Mouse (Mus musculus) CH12.LX (cell line): ENCODE measurements at regions not wholly inside any gene's neighbourhood (a gene's known extent, or its start where the extent isn't known, plus 50 kb on each side); places are given as distances from the start of the nearest gene placed in this dataset.

Experiments used
- DNase-seq: peaks from one replicate; pipeline ENCODE4 v3.0.0-alpha.2; 2013; ENCODE audit errors: extremely low read depth
- H3K27ac ChIP-seq: 2 replicates; pipeline ENCODE4 v1.5.1; 2012; ENCODE audit warnings: low read depth, mild to moderate bottlenecking, control low read depth, moderate library complexity; ENCODE audit not compliant: insufficient read depth
- H3K27me3 ChIP-seq: replicated peaks from 2 replicates; pipeline ENCODE3; 2012; ENCODE audit warnings: inconsistent platforms
- H3K36me3 ChIP-seq, 2 experiments: replicated peaks in 1 of 2; 2 replicates each; pipeline versions ENCODE3 to v1.6.1; 2012; ENCODE audit warnings: inconsistent platforms in 1 of 2, low read length in 1 of 2, mild to moderate bottlenecking in 1 of 2, mixed read lengths in 1 of 2, moderate library complexity in 1 of 2; ENCODE audit not compliant: control insufficient read depth in 1 of 2, insufficient read depth in 1 of 2
- H3K4me1 ChIP-seq, 2 experiments: 2 replicates each; pipeline ENCODE4 v1.6.1; 2012; ENCODE audit warnings: inconsistent platforms in 1 of 2, moderate library complexity in 1 of 2; ENCODE audit not compliant: insufficient read depth in 2 of 2, control insufficient read depth in 1 of 2
- H3K4me2 ChIP-seq: 2 replicates; pipeline ENCODE4 v1.6.1; 2012; ENCODE audit warnings: low read depth, mild to moderate bottlenecking, control low read depth; ENCODE audit not compliant: poor library complexity, insufficient read depth, severe bottlenecking
- H3K4me3 ChIP-seq, 3 experiments: fragments of 150-350 bp in 1 of 3; sonication (generic) in 1 of 3; replicated peaks in 1 of 3; 2 replicates each; pipeline versions ENCODE3 to v1.5.1; 2011 to 2012; ENCODE audit warnings: low read depth in 2 of 3, low read length in 2 of 3, mild to moderate bottlenecking in 2 of 3, moderate library complexity in 2 of 3, control low read depth in 1 of 3, improper control_type of control experiment in 1 of 3, inconsistent platforms in 1 of 3, mixed read lengths in 1 of 3; ENCODE audit not compliant: poor library complexity in 1 of 3
- H3K79me2 ChIP-seq: replicated peaks from 2 replicates; pipeline ENCODE4 v1.6.1; 2012; ENCODE audit warnings: mild to moderate bottlenecking, moderate library complexity; ENCODE audit not compliant: control insufficient read depth, poor library complexity, insufficient read depth, severe bottlenecking; ENCODE audit errors: extremely low read depth
- H3K9ac ChIP-seq: 2 replicates; pipeline ENCODE4 v1.6.1; 2012; ENCODE audit warnings: low read depth, mild to moderate bottlenecking, control low read depth, moderate library complexity; ENCODE audit not compliant: insufficient read depth
- H3K9me3 ChIP-seq: replicated peaks from 2 replicates; pipeline ENCODE3; 2012; ENCODE audit warnings: low read length, inconsistent platforms, mixed read lengths
- CHD2 ChIP-seq: IDR thresholded peaks from 2 replicates; pipeline ENCODE4 v1.6.1; 2011; ENCODE audit warnings: low read length, improper control_type of control experiment
- EP300 ChIP-seq: IDR thresholded peaks from 2 replicates; pipeline ENCODE4 v1.6.1; 2011; ENCODE audit warnings: low read length, improper control_type of control experiment
- ETS1 ChIP-seq: conservative IDR thresholded peaks from 2 replicates; pipeline ENCODE4 v1.6.1; 2012; ENCODE audit warnings: low read depth, mild to moderate bottlenecking, inconsistent platforms, low read length, improper control_type of control experiment, moderate library complexity
- GABPA ChIP-seq: IDR thresholded peaks from 2 replicates; pipeline ENCODE4 v1.6.1; 2012; ENCODE audit warnings: low read depth, low read length, improper control_type of control experiment, inconsistent platforms; ENCODE audit not compliant: insufficient replicate concordance
- HCFC1 ChIP-seq: IDR thresholded peaks from 2 replicates; pipeline ENCODE4 v1.6.1; 2012; ENCODE audit warnings: low read depth, mild to moderate bottlenecking, inconsistent platforms, low read length, improper control_type of control experiment
- IRF4 ChIP-seq: IDR thresholded peaks from 2 replicates; pipeline ENCODE4 v1.6.1; 2014; ENCODE audit warnings: low read depth, mild to moderate bottlenecking, inconsistent platforms, low read length, improper control_type of control experiment
- JUN ChIP-seq: IDR thresholded peaks from 2 replicates; pipeline ENCODE4 v1.6.1; 2011; ENCODE audit warnings: low read depth, mild to moderate bottlenecking, low read length, improper control_type of control experiment, moderate library complexity; ENCODE audit not compliant: insufficient read depth
- JUND ChIP-seq: conservative IDR thresholded peaks from 2 replicates; pipeline ENCODE4 v1.6.1; 2011; ENCODE audit warnings: low read depth, low read length, improper control_type of control experiment
- KAT2A ChIP-seq: IDR thresholded peaks from 2 replicates; pipeline ENCODE4 v1.6.1; 2012; ENCODE audit warnings: low read length, improper control_type of control experiment, inconsistent platforms; ENCODE audit not compliant: insufficient replicate concordance
- MAZ ChIP-seq: IDR thresholded peaks from 2 replicates; pipeline ENCODE4 v1.6.1; 2012; ENCODE audit warnings: low read depth, mild to moderate bottlenecking, inconsistent platforms, low read length, improper control_type of control experiment, moderate library complexity
- MEF2A ChIP-seq: IDR thresholded peaks from 2 replicates; pipeline ENCODE4 v1.6.1; 2014; ENCODE audit warnings: low read depth, mild to moderate bottlenecking, inconsistent platforms, low read length, improper control_type of control experiment, borderline replicate concordance
- NELFE ChIP-seq: IDR thresholded peaks from 2 replicates; pipeline ENCODE4 v1.6.1; 2011; ENCODE audit warnings: low read depth, low read length, improper control_type of control experiment
- NRF1 ChIP-seq: IDR thresholded peaks from 2 replicates; pipeline ENCODE4 v1.6.1; 2014; ENCODE audit warnings: low read depth, mild to moderate bottlenecking, inconsistent platforms, low read length, improper control_type of control experiment, moderate library complexity
- POLR2A ChIP-seq: IDR thresholded peaks from 2 replicates; pipeline ENCODE4 v1.6.1; 2011; ENCODE audit warnings: low read depth, mild to moderate bottlenecking, improper control_type of control experiment, low read length
- RCOR1 ChIP-seq: conservative IDR thresholded peaks from 2 replicates; pipeline ENCODE4 v1.6.1; 2012; ENCODE audit warnings: low read depth, mild to moderate bottlenecking, inconsistent platforms, low read length, improper control_type of control experiment
- SIN3A ChIP-seq: IDR thresholded peaks from 2 replicates; pipeline ENCODE4 v1.6.1; 2012; ENCODE audit warnings: low read length, improper control_type of control experiment, inconsistent platforms
- SMC3 ChIP-seq: IDR thresholded peaks from 2 replicates; pipeline ENCODE4 v1.6.1; 2011; ENCODE audit warnings: low read depth, low read length, improper control_type of control experiment
- TCF12 ChIP-seq: IDR thresholded peaks from 2 replicates; pipeline ENCODE4 v1.6.1; 2014; ENCODE audit warnings: low read depth, mild to moderate bottlenecking, inconsistent platforms, low read length, improper control_type of control experiment
- UBTF ChIP-seq: IDR thresholded peaks from 2 replicates; pipeline ENCODE4 v1.6.1; 2012; ENCODE audit warnings: low read depth, mild to moderate bottlenecking, inconsistent platforms, low read length, improper control_type of control experiment, moderate library complexity
- ZKSCAN1 ChIP-seq: IDR thresholded peaks from 2 replicates; pipeline ENCODE4 v1.6.1; 2012; ENCODE audit warnings: low read depth, inconsistent platforms, low read length, improper control_type of control experiment, borderline replicate concordance
- ZMIZ1 ChIP-seq: IDR thresholded peaks from 2 replicates; pipeline ENCODE4 v1.6.1; 2012; ENCODE audit warnings: low read depth, mild to moderate bottlenecking, inconsistent platforms, low read length, improper control_type of control experiment
- dilution Hi-C: fragments of 300-500 bp; cut with MboI; formaldehyde crosslinking; loops from 2 replicates; pipeline ENCODE4 v1.14.3; 2020; ENCODE audit warnings: low sequenced_read_pairs; ENCODE audit not compliant: extremely low pct_unique_long_range_greater_than_20kb, extremely low pct_ligation_motif_present
- in situ Hi-C: fragments of 300-500 bp; cut with MboI; formaldehyde crosslinking; loops from 3 replicates; pipeline ENCODE4 v1.14.3; 2019; ENCODE audit warnings: low sequenced_read_pairs, low pct_ligation_motif_present, low pct_unique_long_range_greater_than_20kb, mixed read lengths

DNA sequence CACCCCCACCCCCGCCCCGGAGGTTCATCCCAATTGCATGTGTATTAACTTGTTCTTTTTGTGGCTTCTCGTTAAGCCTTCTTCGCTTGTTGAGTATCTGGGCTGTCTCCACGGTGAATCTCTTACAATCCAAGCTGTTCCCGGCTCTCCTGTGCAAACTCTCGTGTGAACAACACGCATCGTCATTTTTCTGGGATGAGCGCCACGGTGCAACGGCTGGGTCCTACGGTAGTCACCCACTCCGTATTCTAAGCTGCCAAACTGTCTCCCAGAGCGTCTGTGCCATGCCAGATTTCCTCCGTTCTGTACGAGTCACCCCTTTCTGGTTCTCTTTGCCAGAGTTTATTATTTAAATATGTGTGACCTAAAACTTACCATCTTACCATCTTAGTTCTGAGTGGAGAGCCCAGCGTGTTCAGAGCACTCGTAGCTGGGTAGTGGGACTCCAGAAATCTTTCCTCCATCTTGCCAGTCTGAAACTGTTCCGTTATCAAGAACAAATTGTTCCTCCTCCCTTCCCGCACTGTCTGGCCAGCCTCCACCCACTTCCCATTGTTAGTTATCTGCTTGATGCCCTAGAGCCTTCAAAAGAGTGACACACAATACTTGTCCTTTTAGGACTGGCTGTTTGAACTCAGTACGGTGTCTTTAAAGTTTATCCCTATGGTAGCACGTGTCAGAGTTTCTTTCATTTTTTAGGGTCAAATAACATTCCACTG is 87.9 kb upstream of the Trpm1 start:
- no peak overlapping the region for H3K4me2 ChIP-seq
- TF ChIP-seq ETS1 (no peak), TCF12 (no peak), POLR2A (no peak), MAZ (no peak), NRF1 (no peak), CHD2 (no peak), JUND (no peak), KAT2A (no peak), GABPA (no peak), SIN3A (no peak), IRF4 (no peak), EP300 (no peak), NELFE (no peak)
- TF ChIP-seq, all 38 proteins: peak for 0
- no peak for DNase-seq
- Histone ChIP-seq H3K4me3 (no peak overlapping the region), H3K79me2 (no peaks in the 10 kb centered on the region), H3K27ac (no peak overlapping the region), H3K9me3 (no peaks in the 10 kb centered on the region), H3K4me1 (no peaks in the 10 kb centered on the region), H3K27me3 (no peaks in the 10 kb centered on the region), H3K9ac (no peak overlapping the region), H3K36me3 (no peaks in the 10 kb centered on the region)
- in situ Hi-C loops (loop anchor here (10.0 kb wide), 1 partner anchor 61 kb away; no protein-coding TSS in a partner anchor), dilution Hi-C loops (no loop called here)

DNA sequence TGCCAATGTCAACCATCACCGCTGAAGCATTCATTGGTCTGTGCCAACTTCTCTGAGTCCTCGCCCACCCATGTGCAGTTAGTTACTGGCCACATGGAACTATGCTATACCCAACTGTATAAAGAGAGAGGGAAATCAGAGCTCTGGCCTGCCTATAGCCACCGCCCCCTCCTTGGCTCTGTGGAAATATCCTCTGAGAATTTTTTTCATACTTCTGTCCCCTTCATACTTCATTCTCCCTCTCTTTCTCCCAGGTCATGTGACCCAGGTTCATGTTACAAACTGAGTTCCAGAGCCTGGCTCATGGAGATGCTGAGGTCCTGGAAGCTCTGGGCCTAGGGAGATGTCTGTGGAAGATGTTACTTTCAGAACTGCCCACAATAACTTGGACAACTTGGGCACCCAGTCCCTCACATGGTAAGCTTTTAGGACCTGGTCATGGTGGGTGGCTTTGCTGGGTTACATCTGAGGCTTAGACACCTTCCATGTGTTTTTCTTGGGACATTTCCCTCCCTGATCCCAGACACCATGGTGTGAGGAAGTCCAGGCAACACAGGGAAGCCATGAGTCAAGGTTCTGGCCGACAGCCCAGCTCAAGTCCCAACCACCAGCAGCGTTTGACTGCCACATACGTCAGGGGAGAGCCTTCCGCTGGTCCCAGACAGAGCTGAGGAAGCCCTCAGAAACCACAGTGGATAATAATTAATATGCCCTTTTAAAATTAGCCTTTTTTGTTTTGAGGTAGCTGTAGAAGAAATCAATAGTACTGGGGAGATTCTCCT is 89.0 kb upstream of the Trpm1 start:
- Histone ChIP-seq H3K27me3 (no peaks in the 10 kb centered on the region), H3K9me3 (no peaks in the 10 kb centered on the region), H3K4me2 (no peak overlapping the region), H3K36me3 (no peaks in the 10 kb centered on the region), H3K9ac (no peak overlapping the region), H3K79me2 (no peaks in the 10 kb centered on the region), H3K4me3 (no peak overlapping the region), H3K27ac (no peak overlapping the region), H3K4me1 (no peaks in the 10 kb centered on the region)
- in situ Hi-C loops, result loop anchor here (10.0 kb wide), 1 partner anchor 60 kb away; no protein-coding TSS in a partner anchor
- dilution Hi-C loops, result no loop called here
- no peak for DNase-seq
- TF ChIP-seq HCFC1 (no peak), MAZ (no peak), UBTF (no peak), KAT2A (no peak), RCOR1 (no peak), POLR2A (no peak), ZMIZ1 (no peak), NELFE (no peak), JUN (no peak), NRF1 (no peak), MEF2A (no peak), ZKSCAN1 (no peak), SMC3 (no peak)
- TF ChIP-seq, all 38 proteins: peak for 0
